Mouse (Mus musculus): ENCODE measurements around the gene Rap1gap. TPM values are rescaled to one million over a fixed set of nuclear protein-coding genes. Genes with fewer than 3 reads are reported as not detected.

Gene Rap1gap
- polyA plus RNA-seq, 1 experiment: 1.3 TPM

- TF ChIP-seq MYOD1 (IDR thresholded peaks at IDR 0.05; ENCODE audit: control insufficient read depth, insufficient read length, low read depth) (no peak), MYOG (IDR thresholded peaks at IDR 0.05; ENCODE audit: control insufficient read depth, extremely low read depth, insufficient read length) (no peak), USF1 (IDR thresholded peaks at IDR 0.05; ENCODE audit: low read depth) (no peak), MAX (IDR thresholded peaks at IDR 0.05) (no peak), CEBPB (IDR thresholded peaks at IDR 0.05; ENCODE audit: low read depth) (no peak), CTCF (IDR thresholded peaks at IDR 0.05; ENCODE audit: control insufficient read depth, insufficient read depth, insufficient read length) (no peak), FOSL1 (IDR thresholded peaks at IDR 0.05; ENCODE audit: insufficient read depth, low read length, poor library complexity, severe bottlenecking) (no peak)
Measured at GRCm38 (mm10) chr4:137721563-137721962, 57.0 kb downstream of the Rap1gap start.

GRCm38 (mm10) chr4:137722230-137722629, 57.7 kb downstream of the Rap1gap start:
- H3ac ChIP-seq (ENCODE audit: control insufficient read depth, insufficient read length, low read depth): no peak overlapping the region
- H3K79me2 ChIP-seq (ENCODE audit: control insufficient read depth, insufficient read depth): no peaks in the 10 kb centered on the region
- H3K79me3 ChIP-seq (ENCODE audit: low read depth): no peaks in the 10 kb centered on the region
- H3K36me3 ChIP-seq (ENCODE audit: control insufficient read depth, insufficient read depth): no peaks in the 10 kb centered on the region
- no peak overlapping the region for H3K4me3 ChIP-seq (ENCODE audit: insufficient read depth, poor library complexity, severe bottlenecking)
- TF ChIP-seq FOSL1 (IDR thresholded peaks at IDR 0.05; ENCODE audit: insufficient read depth, low read length, poor library complexity, severe bottlenecking) (no peak), MAX (IDR thresholded peaks at IDR 0.05) (no peak), CEBPB (IDR thresholded peaks at IDR 0.05; ENCODE audit: low read depth) (no peak), MYOG (IDR thresholded peaks at IDR 0.05; ENCODE audit: control insufficient read depth, extremely low read depth, insufficient read length) (no peak), USF1 (IDR thresholded peaks at IDR 0.05; ENCODE audit: low read depth) (no peak), CTCF (IDR thresholded peaks at IDR 0.05; ENCODE audit: control insufficient read depth, insufficient read depth, insufficient read length) (no peak), MYOD1 (IDR thresholded peaks at IDR 0.05; ENCODE audit: control insufficient read depth, insufficient read length, low read depth) (no peak)
- H3K27me3 ChIP-seq (ENCODE audit: control insufficient read depth, insufficient read depth, insufficient read length): peaks cover 8% of the 10 kb centered on the region

More at GRCm38 (mm10) chr4:137721563-137721962, 57.0 kb downstream of the Rap1gap start:
- no peak overlapping the region for H3ac ChIP-seq (ENCODE audit: control insufficient read depth, insufficient read length, low read depth)
- no peaks in the 10 kb centered on the region for H3K79me3 ChIP-seq (ENCODE audit: low read depth)
- no peaks in the 10 kb centered on the region for H3K79me2 ChIP-seq (ENCODE audit: control insufficient read depth, insufficient read depth)
- H3K36me3 ChIP-seq (ENCODE audit: control insufficient read depth, insufficient read depth): no peaks in the 10 kb centered on the region
- H3K27me3 ChIP-seq (ENCODE audit: control insufficient read depth, insufficient read depth, insufficient read length): peaks cover 9% of the 10 kb centered on the region
- no peak overlapping the region for H3K4me3 ChIP-seq (ENCODE audit: insufficient read depth, poor library complexity, severe bottlenecking)

- Histone ChIP-seq H3K27me3 (ENCODE audit: control insufficient read depth, insufficient read depth, insufficient read length) (peaks cover 5% of the 10 kb centered on the region), H3K4me3 (ENCODE audit: insufficient read depth, poor library complexity, severe bottlenecking) (no peak overlapping the region), H3K79me2 (ENCODE audit: control insufficient read depth, insufficient read depth) (no peaks in the 10 kb centered on the region), H3K36me3 (ENCODE audit: control insufficient read depth, insufficient read depth) (no peaks in the 10 kb centered on the region), H3K79me3 (ENCODE audit: low read depth) (no peaks in the 10 kb centered on the region), H3ac (ENCODE audit: control insufficient read depth, insufficient read length, low read depth) (no peak overlapping the region)
- TF ChIP-seq MAX (IDR thresholded peaks at IDR 0.05) (no peak), CTCF (IDR thresholded peaks at IDR 0.05; ENCODE audit: control insufficient read depth, insufficient read depth, insufficient read length) (peak; percentile 82)
Measured at GRCm38 (mm10) chr4:137722692-137723427, 58.3 kb downstream of the Rap1gap start.

GRCm38 (mm10) chr4:137723527-137723926, 59.0 kb downstream of the Rap1gap start:
- no peaks in the 10 kb centered on the region for H3K79me2 ChIP-seq (ENCODE audit: control insufficient read depth, insufficient read depth)
- H3K36me3 ChIP-seq (ENCODE audit: control insufficient read depth, insufficient read depth): no peaks in the 10 kb centered on the region
- TF ChIP-seq CEBPB (IDR thresholded peaks at IDR 0.05; ENCODE audit: low read depth) (no peak), MAX (IDR thresholded peaks at IDR 0.05) (no peak)
- H3K79me3 ChIP-seq (ENCODE audit: low read depth): no peaks in the 10 kb centered on the region
- no peak overlapping the region for H3ac ChIP-seq (ENCODE audit: control insufficient read depth, insufficient read length, low read depth)
- H3K27me3 ChIP-seq (ENCODE audit: control insufficient read depth, insufficient read depth, insufficient read length): peaks cover 4% of the 10 kb centered on the region
- no peak overlapping the region for H3K4me3 ChIP-seq (ENCODE audit: insufficient read depth, poor library complexity, severe bottlenecking)

GRCm38 (mm10) chr4:137724212-137724611, 59.7 kb downstream of the Rap1gap start:
- no peaks in the 10 kb centered on the region for H3K79me3 ChIP-seq (ENCODE audit: low read depth)
- peaks cover 4% of the 10 kb centered on the region for H3K27me3 ChIP-seq (ENCODE audit: control insufficient read depth, insufficient read depth, insufficient read length)
- TF ChIP-seq MYOG (IDR thresholded peaks at IDR 0.05; ENCODE audit: control insufficient read depth, extremely low read depth, insufficient read length) (no peak), CEBPB (IDR thresholded peaks at IDR 0.05; ENCODE audit: low read depth) (no peak), CTCF (IDR thresholded peaks at IDR 0.05; ENCODE audit: control insufficient read depth, insufficient read depth, insufficient read length) (no peak), MAX (IDR thresholded peaks at IDR 0.05) (no peak), MYOD1 (IDR thresholded peaks at IDR 0.05; ENCODE audit: control insufficient read depth, insufficient read length, low read depth) (no peak), USF1 (IDR thresholded peaks at IDR 0.05; ENCODE audit: low read depth) (no peak)
- no peak overlapping the region for H3ac ChIP-seq (ENCODE audit: control insufficient read depth, insufficient read length, low read depth)
- no peaks in the 10 kb centered on the region for H3K36me3 ChIP-seq (ENCODE audit: control insufficient read depth, insufficient read depth)
- no peaks in the 10 kb centered on the region for H3K79me2 ChIP-seq (ENCODE audit: control insufficient read depth, insufficient read depth)
- H3K4me3 ChIP-seq (ENCODE audit: insufficient read depth, poor library complexity, severe bottlenecking): no peak overlapping the region

- peaks cover 7% of the 10 kb centered on the region for H3K27me3 ChIP-seq (ENCODE audit: control insufficient read depth, insufficient read depth, insufficient read length)
Measured at GRCm38 (mm10) chr4:137724766-137725165, 60.2 kb downstream of the Rap1gap start.

More at GRCm38 (mm10) chr4:137724766-137725165, 60.2 kb downstream of the Rap1gap start:
- Histone ChIP-seq H3K79me2 (ENCODE audit: control insufficient read depth, insufficient read depth) (no peaks in the 10 kb centered on the region), H3K4me3 (ENCODE audit: insufficient read depth, poor library complexity, severe bottlenecking) (no peak overlapping the region), H3K36me3 (ENCODE audit: control insufficient read depth, insufficient read depth) (no peaks in the 10 kb centered on the region), H3ac (ENCODE audit: control insufficient read depth, insufficient read length, low read depth) (no peak overlapping the region), H3K79me3 (ENCODE audit: low read depth) (no peaks in the 10 kb centered on the region)
- TF ChIP-seq MAX (IDR thresholded peaks at IDR 0.05) (no peak), MYOD1 (IDR thresholded peaks at IDR 0.05; ENCODE audit: control insufficient read depth, insufficient read length, low read depth) (no peak), USF1 (IDR thresholded peaks at IDR 0.05; ENCODE audit: low read depth) (no peak), MYOG (IDR thresholded peaks at IDR 0.05; ENCODE audit: control insufficient read depth, extremely low read depth, insufficient read length) (no peak), FOSL1 (IDR thresholded peaks at IDR 0.05; ENCODE audit: insufficient read depth, low read length, poor library complexity, severe bottlenecking) (no peak), CEBPB (IDR thresholded peaks at IDR 0.05; ENCODE audit: low read depth) (no peak), CTCF (IDR thresholded peaks at IDR 0.05; ENCODE audit: control insufficient read depth, insufficient read depth, insufficient read length) (peak; percentile 79)

All from C2C12 (cell line).